Mouse (Mus musculus) forebrain, embryonic 15.5 days (tissue): Measurements from ENCODE around the gene Ppfibp2. TPM values are rescaled to one million over a fixed set of nuclear protein-coding genes. Genes with fewer than 3 reads are reported as not detected.
A peak's percentile ranks its signal among the peaks of the same experiment; 100 is the strongest.

ENCODE experiments used
- ATAC-seq: fragments of 200-750 bp; cut with Nextera tagmentation; replicated peaks from 2 replicates; pipeline ENCODE4 v1.8.0; 2017; ENCODE audit warnings: mild to moderate bottlenecking, moderate TSS enrichment, moderate library complexity
- H3K27ac ChIP-seq: fragments of 300-500 bp; sonication (generic); replicated peaks from 2 replicates; pipeline ENCODE4 v1.5.1; 2015; ENCODE audit warnings: mild to moderate bottlenecking, inconsistent platforms
- H3K27me3 ChIP-seq: fragments of 300-500 bp; sonication (generic); 2 replicates; pipeline ENCODE4 v1.6.1; 2015; ENCODE audit warnings: inconsistent platforms
- H3K36me3 ChIP-seq: fragments of 300-500 bp; sonication (generic); 2 replicates; pipeline ENCODE4 v1.6.1; 2015; ENCODE audit warnings: mild to moderate bottlenecking, inconsistent platforms
- H3K4me1 ChIP-seq: fragments of 300-500 bp; sonication (generic); 2 replicates; pipeline ENCODE4 v1.6.1; 2015; ENCODE audit warnings: inconsistent platforms
- H3K4me2 ChIP-seq: fragments of 300-500 bp; sonication (generic); replicated peaks from 2 replicates; pipeline ENCODE4 v1.6.1; 2015; ENCODE audit warnings: mild to moderate bottlenecking, inconsistent platforms
- H3K4me3 ChIP-seq: fragments of 300-500 bp; sonication (generic); 2 replicates; pipeline ENCODE4 v1.5.1; 2015; ENCODE audit warnings: mild to moderate bottlenecking, inconsistent platforms
- H3K9ac ChIP-seq: fragments of 300-500 bp; sonication (generic); replicated peaks from 2 replicates; pipeline ENCODE4 v1.6.1; 2015; ENCODE audit warnings: mild to moderate bottlenecking, inconsistent platforms
- H3K9me3 ChIP-seq: fragments of 300-500 bp; sonication (generic); 2 replicates; pipeline ENCODE4 v1.6.1; 2016; ENCODE audit warnings: inconsistent platforms
- WGBS: fragments of 180-500 bp; shearing (Covaris S2); methylation state at CpG from one replicate; pipeline ENCODE4 v1.1.7; 2015; ENCODE audit warnings: mixed read lengths; 5-methylcytosine and 5-hydroxymethylcytosine counted together
- polyA plus RNA-seq: library from polyadenylated mRNA; unstranded; fragments of >200 nt; fragmentation: Nextera tagmentation; extraction: Ambion mirVana; gene quantifications from 2 replicates; pipeline ENCODE4 v1.2.1, GENCODE M21; 2015

Gene Ppfibp2
- polyA plus RNA-seq, 1 experiment from 2014 or later = 1.6 TPM

- Histone ChIP-seq H3K9me3 (no peaks in the 10 kb centered on the region), H3K36me3 (no peaks in the 10 kb centered on the region), H3K4me3 (no peak overlapping the region), H3K27me3 (no peaks in the 10 kb centered on the region), H3K4me1 (no peaks in the 10 kb centered on the region), H3K4me2 (no peak overlapping the region), H3K27ac (no peak overlapping the region), H3K9ac (no peak overlapping the region)
- ATAC-seq = no peak
- WGBS = 82% methylated on average over 4 of the region's 4 CpGs
These were observed 24.2 kb downstream of the Ppfibp2 start for GRCm38 (mm10) chr7:107619225-107619624.

GRCm38 (mm10) chr7:107620137-107620536 lies 25.1 kb downstream of the Ppfibp2 start:
- Histone ChIP-seq H3K9ac (no peak overlapping the region), H3K9me3 (no peaks in the 10 kb centered on the region), H3K36me3 (no peaks in the 10 kb centered on the region), H3K27me3 (no peaks in the 10 kb centered on the region), H3K27ac (no peak overlapping the region), H3K4me3 (no peak overlapping the region), H3K4me2 (no peak overlapping the region), H3K4me1 (no peaks in the 10 kb centered on the region)
- no peak for ATAC-seq
- WGBS = 66% methylated on average over 3 of the region's 3 CpGs

GRCm38 (mm10) chr7:107624432-107624831 lies 29.4 kb downstream of the Ppfibp2 start:
- Histone ChIP-seq H3K36me3 (no peaks in the 10 kb centered on the region), H3K27ac (no peak overlapping the region), H3K9ac (no peak overlapping the region), H3K4me2 (no peak overlapping the region), H3K9me3 (no peaks in the 10 kb centered on the region), H3K27me3 (no peaks in the 10 kb centered on the region), H3K4me1 (no peaks in the 10 kb centered on the region), H3K4me3 (no peak overlapping the region)
- WGBS = 77% methylated on average over 3 of the region's 3 CpGs
- no peak for ATAC-seq

GRCm38 (mm10) chr7:107625061-107625460 lies 30.1 kb downstream of the Ppfibp2 start, which contains the start of gene 5330417H12Rik:
Gene 5330417H12Rik (minus strand): TSS chr7:107625161.
- Histone ChIP-seq H3K4me1 (no peaks in the 10 kb centered on the region), H3K4me3 (no peak within 1 kb of the TSS), H3K9ac (no peak within 1 kb of the TSS), H3K27ac (no peak within 1 kb of the TSS), H3K4me2 (no peak within 1 kb of the TSS), H3K9me3 (no peaks in the 10 kb centered on the region), H3K27me3 (no peaks in the 10 kb centered on the region), H3K36me3 (no peaks in the 10 kb centered on the region)
- 63% methylated on average over 2 of the region's 2 CpGs for WGBS
- ATAC-seq = no peak

- Histone ChIP-seq H3K27ac (no peak overlapping the region), H3K9me3 (no peaks in the 10 kb centered on the region), H3K9ac (no peak overlapping the region), H3K4me1 (no peaks in the 10 kb centered on the region), H3K36me3 (no peaks in the 10 kb centered on the region), H3K4me2 (no peak overlapping the region), H3K4me3 (no peak overlapping the region), H3K27me3 (no peaks in the 10 kb centered on the region)
- 90% methylated on average over 6 of the region's 6 CpGs for WGBS
- ATAC-seq = no peak
These were observed 30.8 kb downstream of the Ppfibp2 start for GRCm38 (mm10) chr7:107625781-107626180.

GRCm38 (mm10) chr7:107628383-107628782 lies 33.4 kb downstream of the Ppfibp2 start:
- H3K9me3 ChIP-seq = no peaks in the 10 kb centered on the region
- H3K4me1 ChIP-seq = no peaks in the 10 kb centered on the region
- no peak overlapping the region for H3K4me2 ChIP-seq
- no peaks in the 10 kb centered on the region for H3K36me3 ChIP-seq
- no peaks in the 10 kb centered on the region for H3K27me3 ChIP-seq
- H3K27ac ChIP-seq = no peak overlapping the region
- no peak overlapping the region for H3K9ac ChIP-seq
- no peak overlapping the region for H3K4me3 ChIP-seq
- ATAC-seq = no peak

- 91% methylated on average over 4 of the region's 4 CpGs for WGBS
- no peak for ATAC-seq
- Histone ChIP-seq H3K4me3 (no peak overlapping the region), H3K27ac (no peak overlapping the region), H3K4me2 (no peak overlapping the region), H3K9ac (no peak overlapping the region), H3K9me3 (no peaks in the 10 kb centered on the region), H3K36me3 (no peaks in the 10 kb centered on the region), H3K4me1 (no peaks in the 10 kb centered on the region), H3K27me3 (no peaks in the 10 kb centered on the region)
These were observed 38.2 kb downstream of the Ppfibp2 start for GRCm38 (mm10) chr7:107633201-107633600.

- Histone ChIP-seq H3K4me2 (no peak overlapping the region), H3K4me3 (no peak overlapping the region), H3K9ac (no peak overlapping the region), H3K9me3 (no peaks in the 10 kb centered on the region), H3K36me3 (no peaks in the 10 kb centered on the region), H3K4me1 (peaks cover 3% of the 10 kb centered on the region; the same call in 1 of the 2 replicates), H3K27me3 (no peaks in the 10 kb centered on the region), H3K27ac (no peak overlapping the region)
- ATAC-seq = no peak
- 81% methylated on average over 7 of the region's 7 CpGs for WGBS
These were observed 42.4 kb downstream of the Ppfibp2 start for GRCm38 (mm10) chr7:107637398-107637797.

- Histone ChIP-seq H3K4me1 (peaks cover 4% of the 10 kb centered on the region; the same call in 1 of the 2 replicates), H3K36me3 (no peaks in the 10 kb centered on the region), H3K4me2 (no peak overlapping the region), H3K27me3 (no peaks in the 10 kb centered on the region), H3K9ac (no peak overlapping the region), H3K4me3 (no peak overlapping the region), H3K9me3 (no peaks in the 10 kb centered on the region), H3K27ac (no peak overlapping the region)
- no peak for ATAC-seq
- WGBS = 88% methylated on average over 5 of the region's 5 CpGs
These were observed 43.0 kb downstream of the Ppfibp2 start for GRCm38 (mm10) chr7:107638026-107638425.

- H3K9ac ChIP-seq = no peak overlapping the region
- ATAC-seq = peak; percentile 79
- no peak overlapping the region for H3K4me3 ChIP-seq
- H3K4me1 ChIP-seq = peaks cover 4% of the 10 kb centered on the region; the same call in 1 of the 2 replicates
- H3K4me2 ChIP-seq = no peak overlapping the region
- no peaks in the 10 kb centered on the region for H3K27me3 ChIP-seq
- H3K9me3 ChIP-seq = no peaks in the 10 kb centered on the region
- 57% methylated on average over 7 of the region's 7 CpGs for WGBS
- H3K27ac ChIP-seq = no peak overlapping the region
- H3K36me3 ChIP-seq = no peaks in the 10 kb centered on the region
These were observed 47.7 kb downstream of the Ppfibp2 start for GRCm38 (mm10) chr7:107642586-107643275.

- Histone ChIP-seq H3K36me3 (no peaks in the 10 kb centered on the region), H3K9me3 (no peaks in the 10 kb centered on the region), H3K4me3 (no peak overlapping the region), H3K9ac (no peak overlapping the region), H3K4me1 (peaks cover 4% of the 10 kb centered on the region; the same call in 1 of the 2 replicates), H3K27me3 (no peaks in the 10 kb centered on the region), H3K4me2 (no peak overlapping the region), H3K27ac (no peak overlapping the region)
- no peak for ATAC-seq
- WGBS = 95% methylated on average over 2 of the region's 2 CpGs
These were observed 50.0 kb downstream of the Ppfibp2 start for GRCm38 (mm10) chr7:107644987-107645386.

- Histone ChIP-seq H3K4me2 (no peak overlapping the region), H3K9me3 (no peaks in the 10 kb centered on the region), H3K4me3 (no peak overlapping the region), H3K27me3 (no peaks in the 10 kb centered on the region), H3K9ac (no peak overlapping the region), H3K4me1 (no peaks in the 10 kb centered on the region), H3K27ac (no peak overlapping the region), H3K36me3 (no peaks in the 10 kb centered on the region)
- whole genome bisulfite sequencing = 81% methylated on average over 12 of the region's 12 CpGs
- no peak for ATAC-seq
These were observed 54.1 kb downstream of the Ppfibp2 start for GRCm38 (mm10) chr7:107648937-107649688.
